Mouse (Mus musculus): Measurements from ENCODE around the gene Rap1b. TPM values are rescaled to one million over a fixed set of nuclear protein-coding genes. Genes with fewer than 3 reads are reported as not detected.

Gene Rap1b
- polyA plus RNA-seq, 1 experiment from 2014 or later: 100 TPM

DNA sequence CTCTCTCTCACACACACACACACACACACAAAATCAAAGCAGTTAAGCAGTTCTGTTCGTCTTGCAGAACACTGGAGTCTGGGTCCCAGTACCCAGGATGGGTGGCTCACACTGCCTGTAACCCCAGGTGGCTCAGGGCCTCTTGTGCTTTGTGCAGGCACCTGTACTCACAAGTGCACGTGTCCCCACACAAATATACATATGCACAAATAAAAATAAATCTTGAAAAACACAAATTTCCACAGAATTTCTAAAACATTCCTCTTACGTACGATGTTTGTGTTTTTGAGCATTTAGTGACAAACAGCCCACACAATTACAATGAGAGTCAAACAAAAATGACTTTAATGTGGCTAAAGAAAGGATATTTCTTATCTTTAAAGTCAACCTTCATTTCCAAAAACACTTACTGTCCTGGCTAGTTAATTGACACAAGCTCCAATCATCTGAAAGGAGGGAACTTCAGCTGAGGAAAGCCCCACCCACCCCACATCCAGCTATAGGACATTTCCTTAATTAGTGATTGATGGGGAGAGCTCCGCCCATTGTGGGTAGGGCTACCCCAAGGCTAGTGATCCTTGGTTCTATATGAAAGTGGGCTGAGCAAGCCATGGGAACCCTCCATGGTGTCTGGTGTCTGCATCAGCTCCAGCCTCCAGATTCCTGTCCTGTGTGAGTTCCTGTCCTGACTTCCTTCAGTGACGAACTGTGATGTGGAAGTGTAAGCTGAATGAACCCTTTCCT, 70.3 kb downstream of the Rap1b start:
- Histone ChIP-seq H3K4me1 (replicated peaks) (no peaks in the 10 kb centered on the region), H3K4me3 (replicated peaks) (no peak overlapping the region), H3K9me3 (replicated peaks) (no peaks in the 10 kb centered on the region), H3K27me3 (no peaks in the 10 kb centered on the region), H3K36me3 (replicated peaks) (peaks cover 90% of the 10 kb centered on the region), H3K27ac (replicated peaks) (no peak overlapping the region), H3K4me2 (no peak overlapping the region), H3K9ac (no peak overlapping the region)
- peak; percentile 37; the same call in 1 of the 2 replicates for ATAC-seq (ENCODE audit: insufficient read depth)
- WGBS (ENCODE audit: insufficient replicate concordance): 71% methylated on average over 6 of the region's 6 CpGs

DNA sequence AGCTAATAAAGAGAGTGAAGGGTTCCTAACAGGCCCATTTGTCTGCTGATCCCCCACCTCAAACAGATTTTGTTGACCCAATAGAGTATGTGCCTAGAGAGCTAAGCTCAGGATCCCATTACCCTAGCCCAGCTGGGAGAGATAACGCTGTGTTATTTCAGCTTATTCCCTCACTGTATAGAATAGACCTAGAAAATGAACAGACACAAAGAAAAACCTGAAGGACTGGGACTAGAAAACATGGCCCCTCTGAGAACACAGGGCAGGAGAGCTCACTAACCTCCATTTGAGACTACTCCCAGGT, 71.1 kb downstream of the Rap1b start:
- ATAC-seq (ENCODE audit: insufficient read depth): no peak
- Histone ChIP-seq H3K4me3 (replicated peaks) (no peak overlapping the region), H3K4me1 (replicated peaks) (no peaks in the 10 kb centered on the region), H3K27me3 (no peaks in the 10 kb centered on the region), H3K9me3 (replicated peaks) (no peaks in the 10 kb centered on the region), H3K4me2 (no peak overlapping the region), H3K27ac (replicated peaks) (no peak overlapping the region), H3K36me3 (replicated peaks) (peaks cover 92% of the 10 kb centered on the region), H3K9ac (no peak overlapping the region)
- WGBS (ENCODE audit: insufficient replicate concordance): 95% methylated on average over 1 of the region's 1 CpGs

GRCm38 (mm10) chr10:117774011-117774816, 71.6 kb downstream of the Rap1b start:
- no peak overlapping the region for H3K27ac ChIP-seq (replicated peaks)
- no peaks in the 10 kb centered on the region for H3K9me3 ChIP-seq (replicated peaks)
- H3K4me2 ChIP-seq: no peak overlapping the region
- H3K4me1 ChIP-seq (replicated peaks): no peaks in the 10 kb centered on the region
- H3K27me3 ChIP-seq: no peaks in the 10 kb centered on the region
- 87% methylated on average over 22 of the region's 22 CpGs for WGBS (ENCODE audit: insufficient replicate concordance)
- no peak overlapping the region for H3K9ac ChIP-seq
- peaks cover 94% of the 10 kb centered on the region for H3K36me3 ChIP-seq (replicated peaks)
- H3K4me3 ChIP-seq (replicated peaks): no peak overlapping the region
- peak; percentile 16; the same call in 1 of the 2 replicates for ATAC-seq (ENCODE audit: insufficient read depth)

- Histone ChIP-seq H3K27ac (replicated peaks) (no peak overlapping the region), H3K4me3 (replicated peaks) (no peak overlapping the region), H3K36me3 (replicated peaks) (peaks cover 87% of the 10 kb centered on the region), H3K9me3 (replicated peaks) (no peaks in the 10 kb centered on the region), H3K9ac (no peak overlapping the region), H3K4me1 (replicated peaks) (no peaks in the 10 kb centered on the region), H3K27me3 (no peaks in the 10 kb centered on the region), H3K4me2 (no peak overlapping the region)
- WGBS (ENCODE audit: insufficient replicate concordance): 87% methylated on average over 7 of the region's 7 CpGs
- ATAC-seq (ENCODE audit: insufficient read depth): no peak
Observed at GRCm38 (mm10) chr10:117773106-117773720, 72.6 kb downstream of the Rap1b start.

GRCm38 (mm10) chr10:117772364-117773105, 73.3 kb downstream of the Rap1b start:
- peaks cover 87% of the 10 kb centered on the region for H3K36me3 ChIP-seq (replicated peaks)
- WGBS (ENCODE audit: insufficient replicate concordance): 86% methylated on average over 17 of the region's 17 CpGs
- no peak overlapping the region for H3K9ac ChIP-seq
- no peaks in the 10 kb centered on the region for H3K4me1 ChIP-seq (replicated peaks)
- no peaks in the 10 kb centered on the region for H3K27me3 ChIP-seq
- ATAC-seq (ENCODE audit: insufficient read depth): no peak
- H3K4me2 ChIP-seq: no peak overlapping the region
- H3K27ac ChIP-seq (replicated peaks): no peak overlapping the region
- H3K9me3 ChIP-seq (replicated peaks): no peaks in the 10 kb centered on the region
- no peak overlapping the region for H3K4me3 ChIP-seq (replicated peaks)

GRCm38 (mm10) chr10:117771131-117771510, 74.7 kb downstream of the Rap1b start:
- peaks cover 88% of the 10 kb centered on the region for H3K36me3 ChIP-seq (replicated peaks)
- H3K4me1 ChIP-seq (replicated peaks): no peaks in the 10 kb centered on the region
- H3K9me3 ChIP-seq (replicated peaks): no peaks in the 10 kb centered on the region
- no peaks in the 10 kb centered on the region for H3K27me3 ChIP-seq
- H3K4me2 ChIP-seq: no peak overlapping the region
- H3K27ac ChIP-seq (replicated peaks): no peak overlapping the region
- WGBS (ENCODE audit: insufficient replicate concordance): 87% methylated on average over 10 of the region's 10 CpGs
- ATAC-seq (ENCODE audit: insufficient read depth): no peak
- H3K9ac ChIP-seq: no peak overlapping the region
- H3K4me3 ChIP-seq (replicated peaks): no peak overlapping the region

DNA sequence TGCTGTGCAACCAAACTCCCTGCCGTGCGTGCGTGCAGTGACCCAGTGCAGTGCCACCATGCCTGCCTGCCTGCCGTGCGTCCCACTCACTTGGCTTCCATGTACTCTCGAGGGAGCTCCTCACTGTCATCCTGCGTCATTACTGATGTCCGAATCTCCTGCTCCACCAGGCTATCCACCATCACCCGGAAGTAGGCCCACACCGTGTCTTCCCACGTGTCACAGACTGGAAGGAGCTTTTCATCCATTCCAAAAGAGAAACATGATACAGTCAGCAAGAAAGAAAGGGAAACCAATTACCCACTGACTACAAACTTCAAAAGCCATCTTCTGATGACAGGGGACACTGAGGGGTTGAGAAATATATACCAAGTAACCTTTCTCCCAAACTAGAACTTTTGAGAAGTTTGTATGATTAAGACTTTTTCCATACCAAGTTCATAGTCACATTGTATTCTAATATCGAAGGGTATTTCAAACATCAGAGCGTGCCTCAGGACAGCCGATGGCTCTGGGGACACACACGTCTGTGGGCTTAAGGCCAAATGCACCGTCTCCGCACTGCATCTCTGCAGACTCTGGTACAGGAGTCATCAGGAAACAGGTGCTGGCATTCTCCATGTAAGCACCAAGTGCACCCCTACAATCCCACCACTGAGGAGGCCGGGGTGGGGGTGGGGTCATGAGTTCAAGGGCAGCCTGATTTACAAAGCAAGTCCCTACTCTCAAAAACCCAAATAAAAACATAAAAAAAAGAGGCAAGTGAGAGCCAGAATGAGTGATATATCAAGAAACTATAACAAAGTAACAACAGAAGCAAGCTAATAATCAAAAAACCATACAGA, 75.3 kb downstream of the Rap1b start:
- no peak overlapping the region for H3K9ac ChIP-seq
- no peaks in the 10 kb centered on the region for H3K9me3 ChIP-seq (replicated peaks)
- no peak overlapping the region for H3K4me3 ChIP-seq (replicated peaks)
- no peak overlapping the region for H3K4me2 ChIP-seq
- no peak overlapping the region for H3K27ac ChIP-seq (replicated peaks)
- WGBS (ENCODE audit: insufficient replicate concordance): 85% methylated on average over 18 of the region's 18 CpGs
- peaks cover 88% of the 10 kb centered on the region for H3K36me3 ChIP-seq (replicated peaks)
- no peak for ATAC-seq (ENCODE audit: insufficient read depth)
- H3K4me1 ChIP-seq (replicated peaks): no peaks in the 10 kb centered on the region
- H3K27me3 ChIP-seq: no peaks in the 10 kb centered on the region

- Histone ChIP-seq H3K27me3 (no peaks in the 10 kb centered on the region), H3K36me3 (replicated peaks) (peaks cover 89% of the 10 kb centered on the region), H3K4me1 (replicated peaks) (no peaks in the 10 kb centered on the region), H3K27ac (replicated peaks) (no peak overlapping the region), H3K4me3 (replicated peaks) (no peak overlapping the region), H3K9ac (no peak overlapping the region), H3K4me2 (no peak overlapping the region), H3K9me3 (replicated peaks) (no peaks in the 10 kb centered on the region)
- 85% methylated on average over 9 of the region's 9 CpGs for WGBS (ENCODE audit: insufficient replicate concordance)
- ATAC-seq (ENCODE audit: insufficient read depth): no peak
Observed at GRCm38 (mm10) chr10:117769541-117770285, 76.1 kb downstream of the Rap1b start.

- Histone ChIP-seq H3K9ac (no peak overlapping the region), H3K4me1 (replicated peaks) (no peaks in the 10 kb centered on the region), H3K36me3 (replicated peaks) (peaks cover 85% of the 10 kb centered on the region), H3K27ac (replicated peaks) (no peak overlapping the region), H3K27me3 (no peaks in the 10 kb centered on the region), H3K9me3 (replicated peaks) (no peaks in the 10 kb centered on the region), H3K4me2 (no peak overlapping the region), H3K4me3 (replicated peaks) (no peak overlapping the region)
- WGBS (ENCODE audit: insufficient replicate concordance): 84% methylated on average over 7 of the region's 7 CpGs
- no peak for ATAC-seq (ENCODE audit: insufficient read depth)
Observed at GRCm38 (mm10) chr10:117768141-117768440, 77.7 kb downstream of the Rap1b start.
